Mouse (Mus musculus) embryonic fibroblast, embryonic 13.5 days (primary cell): ENCODE data around the gene 1700018G05Rik. TPM values are rescaled to one million over a fixed set of nuclear protein-coding genes. Genes with fewer than 3 reads are reported as not detected.
A peak's percentile ranks its signal among the peaks of the same experiment; 100 is the strongest.
"Not testable (repeated sequence)": the region's sequence is repeated elsewhere in the genome, so short reads cannot be mapped to it uniquely, and the experiment has no call there.

Source experiments
- H3K27ac ChIP-seq: 2 replicates; pipeline ENCODE4 v1.5.1; 2012; ENCODE audit warnings: low read length, control low read depth, inconsistent platforms; ENCODE audit not compliant: insufficient read depth
- H3K4me1 ChIP-seq: 2 replicates; pipeline ENCODE4 v1.6.1; 2011; ENCODE audit warnings: low read length; ENCODE audit not compliant: control insufficient read depth, insufficient read depth
- H3K4me3 ChIP-seq: 2 replicates; pipeline ENCODE4 v1.5.1; 2011; ENCODE audit warnings: mild to moderate bottlenecking, control low read depth, low read length; ENCODE audit not compliant: insufficient read depth
- CTCF ChIP-seq: IDR thresholded peaks from 2 replicates; pipeline ENCODE4 v1.5.1; 2011; ENCODE audit warnings: mild to moderate bottlenecking, control low read depth, low read length, moderate library complexity, borderline replicate concordance; ENCODE audit not compliant: insufficient read depth
- POLR2A ChIP-seq: IDR thresholded peaks from 2 replicates; pipeline ENCODE4 v1.6.1; 2011; ENCODE audit warnings: low read depth, mild to moderate bottlenecking, control low read depth, low read length, moderate library complexity
- polyA plus RNA-seq: library from polyadenylated mRNA; stranded (reverse); fragments of >200 nt; gene quantifications from 2 replicates; pipeline ENCODE4 v1.2.4, GENCODE M21; 2011; ENCODE audit warnings: low read depth; ENCODE audit not compliant: missing spikeins, insufficient read length

1700018G05Rik gene
- not detected in 2 replicates for polyA plus RNA-seq

- not testable (repeated sequence) for H3K4me3 ChIP-seq
Measured at GRCm38 (mm10) chrX:102928072-102928471, at the start of gene 1700018G05Rik. Gene 1700018G05Rik, plus strand, starts transcription at chrX:102928372.

DNA sequence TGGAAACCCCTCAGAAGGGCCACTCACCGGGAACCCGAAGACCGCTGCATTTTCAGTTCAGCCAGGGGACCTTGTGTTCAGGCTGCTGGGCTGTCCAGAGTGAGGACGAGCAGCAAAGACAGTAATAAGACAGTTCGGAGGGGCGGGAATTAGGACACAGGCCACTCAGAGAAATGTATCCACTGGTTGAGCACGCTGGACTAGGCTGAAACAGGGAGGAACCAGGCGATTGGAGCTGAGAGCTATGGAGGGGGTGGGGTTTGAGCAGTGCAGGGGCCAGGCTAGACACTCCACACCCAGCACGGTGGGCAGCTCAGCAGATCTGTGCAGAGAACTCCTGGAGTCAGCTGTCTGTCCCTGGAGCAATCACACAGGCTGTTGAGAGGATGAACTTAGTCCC lies 19.6 kb upstream of the 1700018G05Rik start, which contains the start of the genes Dmrtc1a and 1700011M02Rik:
Gene Dmrtc1a, minus strand, starts transcription at position 101 of the 400 bp plus-strand sequence.
Gene 1700011M02Rik, plus strand, starts transcription at position 319 of the 400 bp plus-strand sequence.
- H3K4me3 ChIP-seq, H3K27ac ChIP-seq, H3K4me1 ChIP-seq: not testable (repeated sequence)

More at GRCm38 (mm10) chrX:102928072-102928471, at the start of gene 1700018G05Rik:
- H3K27ac ChIP-seq, H3K4me1 ChIP-seq: not testable (repeated sequence)

- H3K27ac ChIP-seq, H3K4me3 ChIP-seq, H3K4me1 ChIP-seq: not testable (repeated sequence)
Measured at GRCm38 (mm10) chrX:102914823-102915222, 13.3 kb upstream of the 1700018G05Rik start.

- not testable (repeated sequence) for H3K4me3 ChIP-seq, H3K27ac ChIP-seq, H3K4me1 ChIP-seq
- peak; percentile 29; the same call in 1 of the 2 replicates for TF ChIP-seq CTCF
Measured at GRCm38 (mm10) chrX:102926707-102927106, 1.5 kb upstream of the 1700018G05Rik start.

- Histone ChIP-seq H3K27ac (no peak overlapping the region), H3K4me3 (peak overlapping the region; percentile 67), H3K4me1 (no peaks in the 10 kb centered on the region)
- TF ChIP-seq POLR2A, result no peak
- TF ChIP-seq CTCF, result no peak
Measured at GRCm38 (mm10) chrX:102932992-102933570, 4.9 kb downstream of the 1700018G05Rik start.

DNA sequence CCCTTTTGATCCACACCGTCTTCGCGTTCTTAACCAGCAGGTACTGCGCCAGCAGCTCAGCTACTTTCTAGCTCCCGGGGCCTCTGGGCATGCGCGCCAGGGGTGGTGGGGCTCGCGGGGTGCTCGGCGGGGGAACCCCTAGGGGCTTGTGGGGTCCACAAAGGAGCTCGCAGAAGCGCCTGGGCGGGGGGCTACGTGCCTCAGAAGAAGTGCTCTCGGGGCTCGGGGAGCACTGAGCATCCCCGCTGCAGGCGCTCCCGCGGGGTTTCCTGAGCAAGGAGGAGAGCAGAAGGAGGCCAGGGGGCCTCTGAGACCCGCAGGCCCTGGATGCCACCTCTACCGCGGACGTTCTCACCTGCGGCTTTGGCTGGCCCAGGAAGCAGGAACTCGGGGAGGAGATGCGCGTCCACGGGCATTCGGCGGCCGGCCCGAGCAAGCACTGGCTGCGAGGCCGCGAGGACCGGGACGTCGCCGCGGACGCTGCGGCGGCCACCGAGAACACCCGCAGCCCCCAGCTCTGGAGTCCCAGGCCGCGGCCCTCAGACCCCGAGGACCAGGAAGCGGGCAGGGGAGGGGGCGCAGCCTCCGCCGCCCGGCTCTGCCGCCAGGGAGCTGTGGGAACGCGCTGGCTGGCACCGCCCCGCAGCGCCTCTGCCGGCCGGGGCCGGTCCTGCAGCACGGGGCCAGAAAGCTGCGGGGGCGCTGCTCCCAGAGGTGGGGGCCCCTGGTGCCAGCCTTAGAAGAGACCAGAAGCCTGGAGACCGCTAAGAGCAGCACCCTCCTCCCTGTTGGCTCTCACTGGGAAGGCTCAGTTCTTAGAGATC lies 5.6 kb downstream of the 1700018G05Rik start:
- no peak overlapping the region for H3K27ac ChIP-seq
- TF ChIP-seq POLR2A (no peak), CTCF (no peak)
- H3K4me1 ChIP-seq, result no peaks in the 10 kb centered on the region
- H3K4me3 ChIP-seq, result peak overlapping the region; percentile 67

DNA sequence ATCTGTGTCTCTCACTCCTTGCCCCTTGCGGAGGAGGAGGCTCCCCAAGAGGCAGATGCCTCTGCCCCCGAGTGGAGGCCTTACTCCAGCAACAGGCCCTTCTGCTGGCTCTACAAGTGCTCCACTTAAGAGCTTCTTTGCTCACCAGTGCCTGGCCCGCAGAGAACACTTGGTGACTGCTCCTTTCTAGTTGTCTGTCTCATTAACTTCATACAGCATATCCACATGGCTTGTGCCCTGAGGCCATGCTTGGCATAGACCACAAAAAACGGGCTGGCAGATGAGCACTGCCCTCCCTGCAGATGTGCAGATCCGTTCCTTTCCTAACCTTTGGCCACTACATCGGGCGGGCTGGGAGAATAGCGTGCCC lies 6.2 kb downstream of the 1700018G05Rik start:
- no peak overlapping the region for H3K4me3 ChIP-seq
- no peak overlapping the region for H3K27ac ChIP-seq
- TF ChIP-seq CTCF, result no peak
- no peak for TF ChIP-seq POLR2A
- no peaks in the 10 kb centered on the region for H3K4me1 ChIP-seq

DNA sequence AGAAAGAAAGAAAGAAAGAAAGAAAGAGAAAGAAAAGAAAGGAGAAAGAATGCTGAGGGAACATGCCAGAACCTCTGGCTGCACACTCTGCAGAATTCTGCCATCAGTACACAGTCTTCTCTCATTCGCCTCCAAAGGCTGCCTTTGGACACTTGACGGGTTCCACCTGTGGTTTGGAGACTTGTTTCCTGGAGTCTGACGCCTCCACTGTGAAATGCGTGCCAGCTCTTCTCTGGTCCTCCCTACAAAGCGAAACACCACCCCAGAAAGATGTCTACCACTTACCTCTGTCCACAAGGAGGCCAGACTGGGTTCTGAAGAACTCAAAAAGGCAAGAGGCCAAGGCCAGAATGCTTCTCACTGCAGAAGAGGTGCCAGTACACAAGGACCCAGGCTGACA lies 8.6 kb downstream of the 1700018G05Rik start:
- Histone ChIP-seq H3K4me1 (no peaks in the 10 kb centered on the region), H3K27ac (no peak overlapping the region), H3K4me3 (no peak overlapping the region)
- no peak for TF ChIP-seq POLR2A
- no peak for TF ChIP-seq CTCF

- H3K27ac ChIP-seq, H3K4me1 ChIP-seq, H3K4me3 ChIP-seq: not testable (repeated sequence)
Measured at GRCm38 (mm10) chrX:102950136-102950535, 22.0 kb downstream of the 1700018G05Rik start.

- H3K4me3 ChIP-seq, result no peak overlapping the region
- no peak for TF ChIP-seq POLR2A
- no peak for TF ChIP-seq CTCF
- no peaks in the 10 kb centered on the region for H3K4me1 ChIP-seq
- H3K27ac ChIP-seq, result no peak overlapping the region
Measured at GRCm38 (mm10) chrX:102958917-102959316, 30.7 kb downstream of the 1700018G05Rik start.
